9 mouse cellular contexts compared by ENCODE assay signal in the genomic region with DNA sequence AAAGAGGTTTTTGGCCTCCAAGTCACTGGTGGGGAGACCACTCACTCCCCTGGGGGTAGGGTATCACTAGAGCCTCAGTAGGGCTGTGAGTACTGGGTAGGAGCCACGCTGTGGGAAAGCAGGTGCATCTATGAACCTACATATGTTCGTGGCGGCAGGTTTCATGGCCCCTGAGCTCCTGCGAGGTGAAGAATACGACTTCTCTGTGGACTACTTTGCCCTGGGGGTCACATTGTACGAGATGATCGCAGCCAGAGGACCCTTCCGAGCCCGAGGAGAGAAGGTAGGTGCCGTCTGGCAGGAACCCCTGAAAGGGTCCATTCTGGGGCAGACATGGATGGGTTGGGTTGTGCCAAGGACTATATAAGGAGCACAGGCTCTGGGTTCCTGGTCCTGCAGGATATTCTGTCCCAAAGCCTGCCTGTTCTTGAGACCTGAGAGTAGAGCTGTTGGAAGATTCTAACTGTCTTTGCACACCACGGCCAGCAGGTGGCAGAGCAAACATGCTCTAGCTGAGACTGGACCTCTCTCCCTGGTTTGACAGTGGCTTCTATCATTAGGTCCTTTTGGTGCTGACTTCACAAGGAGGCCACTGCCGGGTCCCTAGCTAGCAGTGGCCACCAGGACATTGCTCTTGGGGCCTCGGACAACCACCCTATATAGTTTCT. TPM values are rescaled to one million over a fixed set of nuclear protein-coding genes. Genes with fewer than 3 reads are reported as not detected.
DNase-seq lines count a peak whose midpoint lies in the region; ATAC-seq lines count a peak whose summit lies in the region.
"Had no signal": no experiment of that assay in that cellular context is flagged by ENCODE, and none has a peak within 500 bp of the region (broad histone marks: within the 10 kb centered on the region; RNA-seq: fewer than 3 reads in every experiment).

No protein-coding gene starts in this region.

- no peak overlapping the region for H3K9ac ChIP-seq in heart, embryonic 16.5 days (ENCODE audit: low read length)
- H3K9ac ChIP-seq: embryonic facial prominence, embryonic 12.5 days had no signal

- no peak overlapping the region for H3K27ac ChIP-seq in heart, embryonic 16.5 days (ENCODE audit: low read length)
- H3K27ac ChIP-seq: embryonic facial prominence, embryonic 12.5 days had no signal

- DNase-seq in heart, adult 8-10 months (ENCODE audit: low spot score) = peak; percentile 52
- DNase-seq in heart, adult 9 months (ENCODE audit: low spot score in 2 of 2) = no peak
- DNase-seq in NIH3T3 (ENCODE audit: low read depth) = peak; percentile 87
- DNase-seq in cerebellum, adult 9-10 months = peak; percentile 57
- peak; percentile 74 to 76 for DNase-seq in layer of hippocampus, postnatal 10 days (ENCODE audit: low spot score in 2 of 2)
- peak; percentile 70 for DNase-seq in mesoderm, embryonic 11.5 days (ENCODE audit: low read depth, low spot score)
- DNase-seq in spleen, postnatal 10 days (ENCODE audit: low spot score in 2 of 2) = peak; percentile 15 to 66

- no peaks in the 10 kb centered on the region for H3K9me3 ChIP-seq in heart, embryonic 16.5 days (replicated peaks; ENCODE audit: control insufficient read depth, low read length)
- H3K9me3 ChIP-seq: embryonic facial prominence, embryonic 12.5 days had no signal

- no peaks in the 10 kb centered on the region for H3K27me3 ChIP-seq in heart, embryonic 16.5 days (ENCODE audit: control insufficient read depth, insufficient read depth, low read length)
- H3K27me3 ChIP-seq: embryonic facial prominence, embryonic 12.5 days had no signal

- H3K36me3 ChIP-seq in heart, embryonic 16.5 days (ENCODE audit: control insufficient read depth, insufficient read depth) = no peaks in the 10 kb centered on the region
- H3K36me3 ChIP-seq: embryonic facial prominence, embryonic 12.5 days had no signal

- no peaks in the 10 kb centered on the region for H3K4me1 ChIP-seq in heart, embryonic 16.5 days (ENCODE audit: control insufficient read depth, insufficient read depth, low read length)
- H3K4me1 ChIP-seq: embryonic facial prominence, embryonic 12.5 days had no signal

- WGBS in heart, embryonic 16.5 days = 58% methylated on average over 13 of the region's 13 CpGs

- H3K4me2 ChIP-seq in heart, embryonic 16.5 days (ENCODE audit: low read depth, low read length) = no peak overlapping the region
- H3K4me2 ChIP-seq: embryonic facial prominence, embryonic 12.5 days had no signal

- no peak overlapping the region for H3K4me3 ChIP-seq in heart, embryonic 16.5 days (ENCODE audit: low read length)
- H3K4me3 ChIP-seq: embryonic facial prominence, embryonic 12.5 days had no signal

- ATAC-seq in heart, embryonic 16.5 days (replicated peaks; ENCODE audit: extremely low read depth, insufficient read depth, low FRiP score) = 0 out of 2 replicates have a peak, but pooled peaks have one; percentile 30

RNA-seq across cellular contexts. Expression of a gene that starts 8.1 kb away (rescaled TPM):
- total RNA-seq in heart, adult 8-10 months (2022) = not detected
- polyA plus RNA-seq in heart, embryonic 16.5 days (2015; fragmentation: Nextera tagmentation; extraction: Ambion mirVana) = 0.03 TPM in 1 of 2 replicates, not detected in the other
- under 1 TPM in 1 of 2 experiments, not detected in 1; 0.07 TPM for total RNA-seq in layer of hippocampus, postnatal 10 days (2021)
- polyA plus RNA-seq: embryonic facial prominence, embryonic 12.5 days had no signal

RNA-seq across cellular contexts. Expression of a gene that starts 16.4 kb away (rescaled TPM):
- total RNA-seq in heart, adult 8-10 months (2022) = not detected
- polyA plus RNA-seq in heart, embryonic 16.5 days (2015; fragmentation: Nextera tagmentation; extraction: Ambion mirVana) = not detected in 2 replicates
- not detected for total RNA-seq in layer of hippocampus, postnatal 10 days (2021)
- polyA plus RNA-seq: embryonic facial prominence, embryonic 12.5 days had no signal

RNA-seq across cellular contexts. Expression of a gene that starts 22.0 kb away (rescaled TPM):
- total RNA-seq in heart, adult 8-10 months (2022) = 1 to 10 TPM; 3.7 to 7.5 (median 5.7) TPM
- 2.3 and 3.1 TPM in 2 replicates for polyA plus RNA-seq in heart, embryonic 16.5 days (2015; fragmentation: Nextera tagmentation; extraction: Ambion mirVana)
- 10 to 100 TPM in 1 of 2 experiments, 1 to 10 TPM in 1; 9.3 to 11.1 TPM for total RNA-seq in layer of hippocampus, postnatal 10 days (2021)

Comparison
In these comparisons a context has a peak if more than half of its experiments do, and no peak if none do; other contexts are left out.
1. DNase-seq: peak in heart, adult 8-10 months (single experiment), NIH3T3 (single experiment), cerebellum, adult 9-10 months (single experiment), layer of hippocampus, postnatal 10 days (2 of 2), mesoderm, embryonic 11.5 days (single experiment) and spleen, postnatal 10 days (2 of 2); none in heart, adult 9 months (0 of 2).